Mouse (Mus musculus) testis, adult 2 months (tissue): ENCODE results near the gene Krtap15. TPM values are rescaled to one million over a fixed set of nuclear protein-coding genes. Genes with fewer than 3 reads are reported as not detected.

ENCODE experiments used
- H3K27ac ChIP-seq: fragments of 200-500 bp; 2 replicates; pipeline ENCODE4 v1.5.1; 2012; ENCODE audit warnings: low read depth, low read length; ENCODE audit not compliant: control insufficient read depth, insufficient read depth
- H3K27me3 ChIP-seq: fragments of 200-500 bp; 2 replicates; pipeline ENCODE4 v1.6.1; 2012; ENCODE audit warnings: mild to moderate bottlenecking, low read length, moderate library complexity; ENCODE audit not compliant: control insufficient read depth, insufficient read depth
- H3K36me3 ChIP-seq: fragments of 200-500 bp; 2 replicates; pipeline ENCODE4 v1.6.1; 2012; ENCODE audit warnings: mild to moderate bottlenecking, low read length; ENCODE audit not compliant: control insufficient read depth, insufficient read depth
- H3K4me1 ChIP-seq: fragments of 200-500 bp; 2 replicates; pipeline ENCODE4 v1.6.1; 2012; ENCODE audit warnings: low read length; ENCODE audit not compliant: control insufficient read depth, insufficient read depth
- H3K4me3 ChIP-seq: fragments of 200-500 bp; 2 replicates; pipeline ENCODE4 v1.5.1; 2012; ENCODE audit warnings: low read depth, mild to moderate bottlenecking, low read length, moderate library complexity, mixed read lengths; ENCODE audit not compliant: control insufficient read depth
- CTCF ChIP-seq: fragments of 200-500 bp; IDR thresholded peaks from 2 replicates; pipeline ENCODE4 v1.5.1; 2012; ENCODE audit warnings: low read depth, mild to moderate bottlenecking, inconsistent platforms, low read length, moderate library complexity; ENCODE audit not compliant: control insufficient read depth, insufficient read depth, insufficient replicate concordance
- POLR2A ChIP-seq: fragments of 200-500 bp; IDR thresholded peaks from 2 replicates; pipeline ENCODE4 v1.6.1; 2012; ENCODE audit warnings: low read depth, mild to moderate bottlenecking, inconsistent platforms, low read length, moderate library complexity; ENCODE audit not compliant: control insufficient read depth
- polyA plus RNA-seq: library from polyadenylated mRNA; depleted of rRNA; stranded (reverse); fragments of >200 nt; gene quantifications from 2 replicates; pipeline ENCODE4 v1.2.3, GENCODE M21; 2012; rRNA removed

The Krtap15 gene
- polyA plus RNA-seq, 1 experiment: not detected

DNA sequence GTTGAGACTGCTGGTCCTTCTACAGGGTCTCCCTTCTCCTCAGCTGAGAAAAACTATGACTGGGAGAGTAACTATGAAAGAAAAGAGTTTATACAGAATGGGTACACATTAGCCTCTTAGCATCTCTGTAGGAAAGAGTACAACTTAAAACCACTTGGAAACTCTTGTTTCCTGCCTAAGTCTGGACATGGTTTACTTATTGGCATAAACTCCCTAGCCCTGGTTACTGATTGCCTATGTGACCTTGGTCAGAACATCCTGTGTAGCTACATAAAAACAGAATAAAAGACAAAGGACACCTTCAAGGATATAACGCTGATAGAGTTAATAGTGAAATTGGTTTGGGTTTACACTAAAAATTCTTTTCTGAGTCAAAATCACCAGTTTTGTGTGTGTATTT is 27.3 kb downstream of the Krtap15 start:
- H3K27me3 ChIP-seq: no peaks in the 10 kb centered on the region
- TF ChIP-seq CTCF (no peak), POLR2A (no peak)
- no peak overlapping the region for H3K4me3 ChIP-seq
- no peaks in the 10 kb centered on the region for H3K36me3 ChIP-seq
- no peak overlapping the region for H3K27ac ChIP-seq
- no peaks in the 10 kb centered on the region for H3K4me1 ChIP-seq

DNA sequence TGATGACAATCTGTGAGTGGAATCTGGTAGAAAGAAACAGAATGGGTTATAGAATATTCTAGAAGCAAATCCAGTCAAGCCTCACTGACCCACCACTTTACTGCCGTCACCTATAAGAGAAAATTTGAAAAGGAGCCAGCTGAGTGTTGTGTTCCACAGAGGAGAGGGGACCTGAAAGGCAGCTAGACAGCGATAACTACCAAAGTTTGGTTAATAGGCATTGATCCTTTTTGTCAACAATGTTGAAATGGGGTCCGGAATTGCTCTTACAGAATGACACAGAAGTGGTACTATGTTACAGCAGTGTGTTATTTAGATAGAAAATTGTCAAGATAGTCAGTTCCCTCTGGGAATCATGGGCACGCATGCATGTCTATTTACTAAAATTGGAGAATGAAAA is 28.5 kb downstream of the Krtap15 start:
- no peak overlapping the region for H3K27ac ChIP-seq
- no peak for TF ChIP-seq CTCF
- no peak for TF ChIP-seq POLR2A
- no peaks in the 10 kb centered on the region for H3K27me3 ChIP-seq
- no peak overlapping the region for H3K4me3 ChIP-seq
- H3K36me3 ChIP-seq: no peaks in the 10 kb centered on the region
- H3K4me1 ChIP-seq: no peaks in the 10 kb centered on the region

DNA sequence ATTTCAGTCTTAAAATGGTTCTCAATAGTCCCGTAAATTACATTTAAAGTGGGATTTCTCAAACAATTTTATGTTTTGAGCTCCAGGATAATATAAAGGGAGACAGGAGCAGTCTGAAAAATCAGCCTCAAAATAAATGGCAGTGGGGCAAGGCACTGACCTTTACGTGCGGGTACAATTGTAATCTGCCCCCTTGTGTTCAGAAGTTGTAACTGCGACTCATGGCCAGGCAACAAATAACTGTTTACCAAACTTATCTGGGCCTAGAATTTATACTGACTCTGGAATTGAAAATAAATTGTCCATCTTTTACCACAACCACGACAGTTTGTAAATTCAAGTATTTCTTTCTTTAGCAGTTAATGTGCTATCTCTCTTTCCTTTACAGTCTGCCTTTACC is 31.4 kb downstream of the Krtap15 start:
- H3K27me3 ChIP-seq: no peaks in the 10 kb centered on the region

DNA sequence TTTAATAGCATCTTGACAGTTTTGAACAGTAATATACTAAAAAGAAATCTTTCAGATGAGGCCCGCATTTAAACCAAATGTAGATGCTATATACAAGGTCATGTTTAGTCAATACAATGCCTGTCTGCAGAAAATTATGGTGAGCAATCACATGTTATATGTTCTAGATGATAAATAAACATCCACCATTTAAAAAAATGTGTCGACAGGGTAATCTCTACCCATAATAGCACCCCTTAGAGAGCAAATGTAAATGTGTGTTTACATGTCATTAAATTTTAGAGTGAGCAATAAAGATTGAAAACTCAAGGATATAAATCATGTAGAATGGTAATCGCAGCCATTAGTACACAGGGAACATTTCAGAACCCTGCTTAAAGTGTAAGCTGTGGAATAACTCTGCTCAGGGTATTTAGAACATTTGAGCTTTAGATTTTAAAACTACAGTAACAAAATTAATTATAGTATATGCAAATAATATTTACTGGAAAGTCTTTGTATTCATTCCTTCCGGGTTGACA is 44.9 kb downstream of the Krtap15 start:
- no peaks in the 10 kb centered on the region for H3K36me3 ChIP-seq
- TF ChIP-seq POLR2A (no peak), CTCF (no peak)
- no peak overlapping the region for H3K27ac ChIP-seq
- H3K4me1 ChIP-seq: no peaks in the 10 kb centered on the region
- H3K27me3 ChIP-seq: no peaks in the 10 kb centered on the region
- no peak overlapping the region for H3K4me3 ChIP-seq

More for the DNA sequence above, 31.4 kb downstream of the Krtap15 start:
- Histone ChIP-seq H3K4me3 (no peak overlapping the region), H3K4me1 (no peaks in the 10 kb centered on the region), H3K36me3 (no peaks in the 10 kb centered on the region), H3K27ac (no peak overlapping the region)
- TF ChIP-seq CTCF: peak; percentile 25; the same call in 1 of the 2 replicates
- TF ChIP-seq POLR2A: no peak

- Histone ChIP-seq H3K4me3 (no peak within 1 kb of the TSS), H3K36me3 (no peaks in the 10 kb centered on the region), H3K4me1 (no peaks in the 10 kb centered on the region), H3K27me3 (no peaks in the 10 kb centered on the region), H3K27ac (no peak within 1 kb of the TSS)
- TF ChIP-seq POLR2A: no peak
- no peak for TF ChIP-seq CTCF
Measured at GRCm38 (mm10) chr16:88869311-88869710, 49.3 kb downstream of the Krtap15 start, which contains the start of gene Krtap19-1. Gene Krtap19-1, minus strand, starts transcription at chr16:88869411.

- TF ChIP-seq CTCF (no peak), POLR2A (no peak)
- Histone ChIP-seq H3K4me1 (no peaks in the 10 kb centered on the region), H3K4me3 (no peak within 1 kb of the TSS)
Measured at GRCm38 (mm10) chr16:88874169-88874568, 54.2 kb downstream of the Krtap15 start, which contains the start of gene Krtap19-2. Gene Krtap19-2, minus strand, starts transcription at chr16:88874269.

DNA sequence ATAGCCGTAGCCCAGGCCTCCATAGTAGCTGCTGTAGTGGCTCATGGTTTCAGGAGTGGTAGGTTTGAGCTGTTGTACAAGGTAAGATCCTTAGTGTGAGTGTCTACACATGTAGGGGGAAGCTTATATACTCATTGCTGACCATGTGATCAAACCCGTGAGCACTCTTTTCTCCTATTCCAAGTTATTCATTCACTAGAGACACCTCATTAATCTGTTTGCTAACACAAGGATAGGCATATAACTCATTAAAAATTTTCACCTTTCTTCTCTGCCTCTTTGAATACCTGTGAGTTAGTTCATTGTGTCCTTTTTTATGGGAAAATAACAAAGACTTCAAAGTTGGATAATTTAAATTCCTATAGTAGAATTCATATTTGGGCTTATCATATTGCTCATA is 57.9 kb downstream of the Krtap15 start, which contains the start of gene Krtap19-3:
Krtap19-3 (minus strand) TSS at position 101 of the 400 bp plus-strand sequence.
- Histone ChIP-seq H3K36me3 (no peaks in the 10 kb centered on the region), H3K4me3 (no peak within 1 kb of the TSS), H3K27ac (no peak within 1 kb of the TSS), H3K27me3 (no peaks in the 10 kb centered on the region), H3K4me1 (no peaks in the 10 kb centered on the region)
- TF ChIP-seq POLR2A (no peak), CTCF (no peak)

More at GRCm38 (mm10) chr16:88874169-88874568, 54.2 kb downstream of the Krtap15 start, which contains the start of gene Krtap19-2:
- no peaks in the 10 kb centered on the region for H3K36me3 ChIP-seq
- no peak within 1 kb of the TSS for H3K27ac ChIP-seq
- H3K27me3 ChIP-seq: no peaks in the 10 kb centered on the region

Other genes with a start within 250 kb of the Krtap15 start
- gene Krtap24-1, start 207.9 kb upstream of the Krtap15 start, polyA plus RNA-seq: 0.06 TPM in 1 of 2 replicates, not detected in the other
- not detected in 2 replicates for gene 2310079G19Rik, start 192.5 kb upstream of the Krtap15 start, polyA plus RNA-seq
- not detected in 2 replicates for gene Krtap26-1, start 172.4 kb upstream of the Krtap15 start, polyA plus RNA-seq
- not detected in 2 replicates for gene Krtap27-1, start 148.5 kb upstream of the Krtap15 start, polyA plus RNA-seq
- gene 2310061N02Rik, start 112.3 kb upstream of the Krtap15 start, polyA plus RNA-seq: not detected in 2 replicates
- gene Krtap13-1, start 91.4 kb upstream of the Krtap15 start, polyA plus RNA-seq: not detected in 2 replicates
- 0.12 and 0.17 TPM in 2 replicates for gene Krtap13, start 68.6 kb upstream of the Krtap15 start, polyA plus RNA-seq
- gene 2310034C09Rik, start 61.4 kb upstream of the Krtap15 start, polyA plus RNA-seq: not detected in 2 replicates
- not detected in 2 replicates for gene 2310057N15Rik, start 46.0 kb upstream of the Krtap15 start, polyA plus RNA-seq
- gene Gm5965, start 42.3 kb upstream of the Krtap15 start, polyA plus RNA-seq: not detected in 2 replicates
- not detected in 2 replicates for gene Gm20741, start 8.0 kb upstream of the Krtap15 start, polyA plus RNA-seq
- gene Krtap14, start 5.9 kb downstream of the Krtap15 start, polyA plus RNA-seq: not detected in 2 replicates
- gene Krtap19-1, start 49.2 kb downstream of the Krtap15 start, polyA plus RNA-seq: not detected in 2 replicates
- gene Krtap19-2, start 54.1 kb downstream of the Krtap15 start, polyA plus RNA-seq: not detected in 2 replicates
- gene Krtap19-3, start 57.8 kb downstream of the Krtap15 start, polyA plus RNA-seq: not detected in 2 replicates
- not detected in 2 replicates for gene Krtap19-4, start 64.9 kb downstream of the Krtap15 start, polyA plus RNA-seq
- not detected in 2 replicates for gene Krtap19-5, start 76.2 kb downstream of the Krtap15 start, polyA plus RNA-seq
- not detected in 2 replicates for gene Krtap19-9b, start 112.0 kb downstream of the Krtap15 start, polyA plus RNA-seq
- not detected in 2 replicates for gene Krtap16-3, start 142.7 kb downstream of the Krtap15 start, polyA plus RNA-seq
- not detected in 2 replicates for gene Krtap22-2, start 190.5 kb downstream of the Krtap15 start, polyA plus RNA-seq
- gene Gm10229, start 195.1 kb downstream of the Krtap15 start, polyA plus RNA-seq: not detected in 2 replicates
- not detected in 2 replicates for gene Krtap6-1, start 211.5 kb downstream of the Krtap15 start, polyA plus RNA-seq
- not detected in 2 replicates for gene Gm10228, start 221.3 kb downstream of the Krtap15 start, polyA plus RNA-seq
- not detected in 2 replicates for gene Krtap6-5, start 227.7 kb downstream of the Krtap15 start, polyA plus RNA-seq
- gene 1110025L11Rik, start 243.8 kb downstream of the Krtap15 start, polyA plus RNA-seq: 0.99 and 1.1 TPM in 2 replicates